Mouse (Mus musculus): ENCODE data around the gene Mkks.
"Not testable (repeated sequence)": the region's sequence is repeated elsewhere in the genome, so short reads cannot be mapped to it uniquely, and the experiment has no call there.

The Mkks gene

DNA sequence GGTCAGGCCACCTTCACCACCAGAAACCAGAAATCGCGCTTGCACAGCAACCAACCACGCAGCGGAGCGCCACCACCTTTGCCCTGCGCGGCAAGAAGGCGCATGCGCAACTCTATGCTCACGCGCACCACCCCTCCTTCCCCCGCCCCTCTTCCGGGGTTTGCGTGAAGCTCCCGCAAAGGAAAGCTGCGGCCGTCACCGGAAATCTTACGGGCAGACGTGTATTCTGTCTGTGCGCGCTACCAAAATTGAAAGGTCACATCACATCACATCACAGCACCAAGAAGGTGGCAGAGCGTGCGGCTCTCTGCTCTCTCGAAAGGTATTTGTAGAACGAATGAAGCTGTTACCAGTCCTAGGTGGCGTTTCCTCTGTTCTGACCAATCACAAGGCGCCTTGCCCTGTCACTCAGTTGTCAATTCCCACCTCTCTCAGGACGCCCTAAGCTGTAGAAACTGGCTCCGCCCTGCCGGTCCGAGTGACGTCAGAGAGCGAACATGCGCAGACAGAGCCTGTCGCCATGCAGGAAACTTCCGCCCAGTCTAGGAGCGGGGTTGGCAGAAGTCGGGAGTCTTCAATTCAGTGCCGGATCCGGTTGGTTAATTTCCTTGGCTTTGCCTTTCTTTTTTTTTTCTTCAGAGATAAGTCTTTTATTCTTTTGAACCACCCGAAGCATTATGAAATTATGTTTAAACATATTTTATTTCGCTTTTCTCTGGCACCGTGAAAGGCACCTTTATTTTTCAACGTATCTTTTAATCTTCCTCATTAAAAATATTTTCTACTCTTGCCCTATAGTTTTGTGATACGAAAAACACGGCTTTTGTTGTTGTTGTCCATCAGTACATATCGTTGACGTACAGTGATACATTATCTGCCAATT, at the start of gene Mkks, which contains the start of the genes Slx4ip and AL731706.1:
Gene Mkks (minus strand): TSS at position 322 of the 883 bp plus-strand sequence.
Gene Slx4ip (plus strand): TSS at position 151 of the 883 bp plus-strand sequence.
Gene AL731706.1 (minus strand): TSS at position 322 of the 883 bp plus-strand sequence.
- DNase-seq (ENCODE audit: low spot score in 2 of 2), result peak; percentile 99

DNA sequence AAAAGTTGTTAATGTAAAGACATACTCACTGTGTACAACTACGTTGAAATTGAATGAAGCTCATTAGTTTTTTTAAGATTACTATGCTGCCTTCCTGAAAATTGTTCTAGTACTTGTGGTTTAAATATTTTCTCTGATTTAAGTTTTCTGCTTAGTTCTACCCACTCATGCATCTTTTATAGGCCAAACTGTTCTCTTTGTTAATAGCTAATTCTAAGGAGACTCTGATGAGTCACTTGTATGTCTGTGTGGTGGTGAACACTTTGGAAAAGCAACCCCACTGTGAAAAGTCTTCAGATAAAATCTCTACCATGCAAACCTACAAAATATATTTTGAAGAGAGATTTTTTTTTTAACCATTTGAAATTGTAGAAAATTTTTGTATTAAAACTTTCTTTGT, 47.1 kb upstream of the Mkks start:
- no peak for DNase-seq (ENCODE audit: low spot score in 2 of 2)

DNA sequence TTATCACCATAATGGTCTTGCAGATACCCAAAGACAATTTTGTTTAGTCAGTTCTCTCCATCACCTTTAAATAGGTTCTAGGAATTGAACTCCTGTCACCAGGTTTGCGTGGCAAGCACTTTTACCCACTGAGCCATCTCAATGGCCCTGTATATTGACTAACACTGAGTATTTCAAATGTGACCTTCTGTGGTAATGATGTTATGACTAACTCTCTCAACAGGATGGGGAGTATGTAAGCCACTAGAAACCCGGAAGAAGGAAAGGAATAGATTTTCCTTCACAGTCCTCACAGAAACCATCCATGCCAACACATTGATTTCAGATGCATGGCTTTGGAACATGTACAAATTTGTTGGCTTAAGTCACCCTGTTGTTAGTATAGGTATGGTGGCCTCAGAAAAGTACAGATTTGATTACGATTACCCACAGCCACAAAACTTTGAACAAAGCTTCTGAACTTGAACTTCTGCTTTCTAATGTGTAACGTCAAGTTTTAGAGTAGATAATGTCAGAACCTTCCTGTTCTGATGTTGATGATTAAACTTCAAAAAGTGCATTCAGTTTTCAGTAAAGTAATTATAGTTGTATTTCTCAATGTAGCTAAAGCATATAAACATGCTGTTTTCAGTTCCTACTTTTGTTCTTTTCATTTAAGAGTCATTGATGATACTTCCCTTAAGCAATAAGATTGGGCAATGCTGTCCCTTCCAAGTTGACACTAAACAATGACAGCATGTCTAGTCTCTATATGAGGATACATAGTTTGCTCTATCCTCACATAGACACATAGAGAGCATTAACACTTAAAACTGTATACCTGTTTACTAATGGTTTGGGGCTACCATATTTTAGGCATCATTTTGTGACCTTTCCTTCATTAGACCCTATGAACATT, 45.5 kb upstream of the Mkks start:
- no peak for DNase-seq (ENCODE audit: low spot score in 2 of 2)

DNA sequence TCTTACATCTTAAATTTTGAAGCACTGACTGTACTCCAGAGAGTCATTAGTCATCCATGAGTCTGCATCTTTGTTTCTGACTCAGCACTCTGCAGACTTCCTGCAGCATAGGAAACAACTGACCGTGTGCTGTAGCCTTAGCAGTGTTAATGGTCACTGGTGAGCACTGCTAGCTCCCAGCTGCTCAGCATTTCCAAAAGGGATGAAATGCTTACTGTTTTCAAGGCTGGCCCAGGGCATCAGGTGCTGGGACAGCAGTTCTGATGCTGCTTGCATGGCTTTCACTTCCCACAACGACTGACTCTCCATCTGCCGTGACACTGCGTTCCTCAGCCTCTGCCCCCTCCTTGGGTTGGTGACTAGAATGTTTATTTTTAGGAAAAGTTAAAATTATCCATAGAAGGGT, 29.8 kb upstream of the Mkks start:
- peak in 1 of 2 experiments; percentile 16 for DNase-seq (ENCODE audit: low spot score in 2 of 2)

DNA sequence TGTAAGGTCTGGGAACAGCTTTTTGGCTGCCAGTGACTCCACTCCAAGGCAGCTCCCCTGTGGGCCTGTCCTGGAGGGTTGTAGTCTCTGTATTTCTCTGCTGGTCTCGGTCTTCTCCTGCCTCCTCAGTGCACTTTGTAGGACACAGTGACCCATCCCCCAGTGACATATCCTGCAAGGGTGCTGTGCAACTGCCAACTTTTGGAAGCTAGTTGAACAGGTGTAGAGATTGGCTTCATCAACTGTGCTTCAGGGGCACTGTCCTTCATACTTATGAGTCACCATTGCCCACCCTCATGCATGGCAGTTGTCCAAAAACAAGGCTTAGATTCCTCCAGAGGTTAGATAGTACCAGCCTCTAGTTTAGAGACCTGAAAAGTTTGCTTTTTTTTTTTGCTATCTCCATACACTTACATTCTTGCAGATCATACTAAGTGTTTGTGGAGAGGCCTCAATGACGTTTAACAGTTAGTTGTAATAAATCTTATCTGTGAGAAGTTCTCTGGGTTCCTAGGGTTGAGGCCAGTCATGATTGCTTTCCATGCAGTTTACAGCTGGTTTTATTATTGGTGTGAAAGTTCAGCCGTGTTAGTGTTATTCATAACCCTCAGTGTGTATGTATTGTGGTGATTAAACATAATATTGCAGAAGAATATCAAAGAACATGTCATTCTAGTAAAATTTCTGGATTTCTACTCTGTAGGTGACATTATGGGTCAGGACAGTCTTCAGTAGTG, 29.2 kb upstream of the Mkks start:
- DNase-seq (ENCODE audit: low spot score in 2 of 2), result no peak

DNA sequence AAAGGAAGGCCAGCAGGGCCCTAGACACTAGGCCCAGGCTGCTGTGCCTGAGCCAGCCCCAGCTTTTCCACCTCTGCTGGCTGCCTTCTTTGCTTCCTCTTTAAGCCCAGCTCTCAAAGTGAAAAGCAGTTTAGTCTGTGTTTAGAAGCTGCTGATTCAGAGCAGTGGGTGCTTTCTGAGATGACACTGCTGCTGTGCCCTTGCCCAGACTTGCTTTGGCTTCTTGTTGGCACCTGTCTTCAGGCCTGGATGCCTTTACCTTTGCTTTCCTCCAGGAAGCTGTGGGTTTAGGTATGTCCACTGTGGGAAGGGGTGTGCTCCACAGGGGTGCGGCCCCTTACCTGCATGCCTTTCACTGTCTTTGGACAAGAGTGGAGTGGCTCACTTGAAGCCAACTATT, 28.2 kb upstream of the Mkks start:
- no peak for DNase-seq (ENCODE audit: low spot score in 2 of 2)

DNA sequence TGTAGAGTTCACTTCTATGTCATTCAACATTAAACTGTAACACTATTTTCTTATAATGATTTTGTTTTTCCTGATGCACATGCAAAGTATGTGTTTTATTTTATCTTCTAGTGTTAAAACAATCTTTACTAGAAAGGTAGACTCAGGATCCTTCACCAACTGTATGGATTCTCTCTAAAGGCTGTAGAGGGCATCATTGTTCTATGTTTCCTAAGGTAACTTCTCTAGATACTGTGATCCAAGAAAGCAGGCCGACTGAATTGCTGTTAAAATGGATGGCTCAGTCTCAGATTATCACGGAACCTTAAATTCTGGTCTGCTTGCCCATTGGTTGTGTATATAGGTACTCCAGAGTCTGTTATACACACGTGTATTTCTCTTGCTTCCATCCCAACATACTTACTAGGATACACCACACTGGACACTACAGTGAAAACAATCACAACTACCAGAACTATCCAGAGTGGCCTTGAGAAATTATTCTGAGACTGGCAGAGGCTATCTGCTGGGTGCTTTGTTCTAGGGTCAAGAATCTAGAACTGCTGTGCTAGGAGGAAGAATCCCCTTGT, 23.2 kb upstream of the Mkks start:
- DNase-seq (ENCODE audit: low spot score in 2 of 2), result no peak

DNA sequence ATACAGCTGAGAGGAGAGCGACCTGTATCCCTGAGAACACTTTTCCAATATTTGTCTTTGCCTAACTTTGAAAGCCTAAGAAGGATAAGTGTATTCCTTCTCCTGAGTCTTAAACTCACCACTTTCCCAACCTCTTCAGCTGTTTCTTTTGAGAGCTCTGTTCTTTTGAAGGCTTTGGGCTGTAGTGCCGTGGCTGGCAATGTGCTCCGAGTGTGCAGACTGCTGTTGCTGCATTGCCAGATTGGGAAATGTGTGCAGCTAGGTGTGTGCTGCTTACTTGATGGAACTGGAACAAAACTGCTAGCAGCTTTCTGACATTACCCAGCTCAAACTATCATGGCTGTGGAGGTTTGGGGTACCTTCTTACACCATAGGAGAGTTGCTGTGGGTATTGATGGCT, 21.8 kb upstream of the Mkks start:
- DNase-seq (ENCODE audit: low spot score in 2 of 2), result no peak

DNA sequence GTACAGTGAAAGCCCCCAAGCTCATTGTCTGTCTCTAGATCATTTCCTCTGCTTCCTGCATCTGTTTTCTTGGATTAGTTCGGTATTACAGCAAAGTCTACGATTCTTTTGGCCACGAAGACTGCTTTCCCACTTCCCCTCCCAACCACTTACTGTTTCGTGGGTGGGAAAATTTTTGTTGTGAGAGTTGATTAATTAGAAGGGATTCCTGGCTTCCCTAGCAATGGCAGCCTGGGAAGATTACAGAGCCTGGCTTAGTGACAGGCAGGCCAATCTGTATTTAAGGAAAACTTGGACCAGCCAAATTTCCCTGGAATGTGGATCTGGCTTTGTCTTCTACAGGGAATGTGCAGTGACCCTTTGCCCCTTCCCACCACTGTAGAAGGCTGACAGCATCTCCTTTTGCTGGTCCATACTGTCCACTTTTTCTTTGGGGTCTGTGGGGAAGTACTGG, 20.8 kb upstream of the Mkks start:
- DNase-seq (ENCODE audit: low spot score in 2 of 2), result no peak

DNA sequence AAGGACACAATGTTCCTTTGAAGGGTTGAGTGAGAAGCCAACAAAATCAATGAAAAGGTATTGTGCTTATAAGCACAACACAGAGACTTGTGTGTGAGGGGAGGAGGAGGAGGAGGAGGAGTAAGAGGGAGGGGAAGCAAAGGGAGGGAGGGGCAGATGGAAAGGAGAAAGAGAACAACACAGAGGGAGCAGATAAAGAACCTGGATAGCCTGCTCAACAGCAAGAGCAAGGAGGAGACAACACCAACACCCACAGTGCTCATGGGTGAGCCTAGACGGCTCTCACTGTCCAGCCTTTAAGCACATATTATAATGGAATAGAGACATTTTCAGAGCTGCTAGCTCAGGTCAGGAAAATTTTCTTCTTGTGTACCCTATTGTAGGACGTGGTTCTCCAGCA, 18.1 kb upstream of the Mkks start:
- DNase-seq (ENCODE audit: low spot score in 2 of 2), result no peak

DNA sequence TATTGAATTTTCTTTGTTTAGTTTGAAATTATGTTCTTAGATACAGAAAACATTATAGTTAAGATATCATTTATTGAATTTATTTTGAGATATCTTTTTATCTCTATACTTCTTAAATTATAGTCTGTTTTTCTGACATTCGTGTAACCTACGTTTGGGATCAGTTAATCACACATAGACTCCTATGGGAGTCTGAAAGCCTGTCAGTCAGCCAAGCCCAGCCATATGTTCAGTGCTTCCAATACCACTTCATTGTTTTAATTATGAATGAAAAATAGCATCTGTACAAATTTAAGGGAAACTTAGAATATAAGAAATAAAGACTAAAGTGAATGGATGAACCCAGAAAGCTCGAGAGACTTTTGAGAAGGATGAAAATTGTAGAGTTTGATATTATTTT, 17.4 kb upstream of the Mkks start:
- DNase-seq (ENCODE audit: low spot score in 2 of 2), result no peak

DNA sequence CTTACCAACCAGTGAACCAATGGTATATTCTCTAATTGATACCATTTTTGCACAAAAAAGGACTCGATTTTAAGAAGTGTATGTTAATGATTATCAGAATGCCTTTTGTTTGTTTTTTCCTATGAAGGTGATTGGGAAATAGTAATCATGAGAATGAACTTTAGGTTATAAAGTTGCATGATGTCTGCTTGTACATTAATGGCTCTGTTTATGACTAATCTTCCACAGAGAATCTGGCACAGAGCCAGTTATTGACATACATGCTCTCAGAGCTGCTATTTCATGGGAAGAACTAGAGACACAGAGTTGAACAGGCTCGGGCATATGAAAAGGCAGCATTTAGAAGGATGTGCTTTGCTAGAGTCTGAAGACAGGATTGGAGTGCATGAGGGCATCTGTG, 4.9 kb upstream of the Mkks start:
- DNase-seq (ENCODE audit: low spot score in 2 of 2), result no peak

DNA sequence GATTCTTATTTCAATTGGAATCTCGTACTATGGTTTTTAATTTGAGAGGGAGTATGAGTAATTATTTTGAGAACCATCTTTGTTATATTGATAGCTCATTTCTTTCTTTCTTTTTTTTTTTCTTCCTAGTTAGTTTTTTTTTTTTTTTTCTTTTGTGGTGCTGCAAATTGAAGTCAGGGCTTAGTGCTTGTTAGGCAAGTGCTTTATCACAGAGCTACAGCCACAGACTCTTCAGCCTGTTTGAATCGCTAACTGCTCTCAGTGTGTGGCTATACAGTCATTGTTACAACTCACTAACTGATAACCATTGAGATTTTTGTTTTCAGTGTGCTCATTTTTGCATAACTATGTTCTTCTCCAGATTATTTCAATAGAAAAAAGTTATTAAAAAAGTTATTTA, 3.3 kb upstream of the Mkks start:
- DNase-seq (ENCODE audit: low spot score in 2 of 2), result no peak

DNA sequence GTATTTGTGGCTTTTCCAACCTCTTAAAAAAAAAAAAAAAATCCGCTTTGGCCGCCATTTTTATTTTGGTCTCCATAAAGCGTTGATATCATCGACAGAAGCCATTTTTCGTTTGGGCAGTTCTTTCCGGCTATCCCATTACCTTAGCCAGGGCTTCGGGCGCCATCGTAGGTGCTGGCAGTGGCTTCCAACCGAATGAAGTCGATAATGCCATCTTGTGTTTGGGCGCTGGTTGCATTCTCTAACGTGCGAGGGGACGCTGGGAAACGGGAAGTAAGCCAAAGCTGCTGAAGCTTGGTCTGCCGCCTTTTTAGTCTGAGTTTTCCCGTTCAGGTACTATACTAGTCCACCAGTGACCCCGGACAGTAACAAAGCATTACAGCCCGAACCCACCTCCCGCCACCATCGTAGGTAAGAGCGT, 772 bp upstream of the Mkks start:
- peak; percentile 92 to 97 for DNase-seq (ENCODE audit: low spot score in 2 of 2)

DNA sequence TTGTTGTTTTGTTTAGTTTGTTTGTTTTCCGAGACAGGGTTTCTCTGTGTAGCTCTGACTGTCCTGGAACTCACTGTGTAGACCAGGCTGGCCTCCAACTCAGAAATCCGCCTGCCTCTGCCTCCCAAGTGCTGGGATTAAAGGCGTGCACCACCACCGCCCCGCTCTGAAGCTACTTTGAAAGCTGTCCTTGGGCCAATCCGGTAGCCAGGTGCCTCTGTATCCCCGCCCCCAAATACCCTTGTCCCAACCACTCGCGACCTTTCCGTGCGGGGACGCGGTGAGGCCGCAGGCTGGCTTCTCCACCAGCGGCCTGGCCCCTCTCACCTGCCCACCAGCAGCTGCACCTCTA, 497 bp downstream of the Mkks start:
- DNase-seq (ENCODE audit: low spot score in 2 of 2), result not testable (repeated sequence)

DNA sequence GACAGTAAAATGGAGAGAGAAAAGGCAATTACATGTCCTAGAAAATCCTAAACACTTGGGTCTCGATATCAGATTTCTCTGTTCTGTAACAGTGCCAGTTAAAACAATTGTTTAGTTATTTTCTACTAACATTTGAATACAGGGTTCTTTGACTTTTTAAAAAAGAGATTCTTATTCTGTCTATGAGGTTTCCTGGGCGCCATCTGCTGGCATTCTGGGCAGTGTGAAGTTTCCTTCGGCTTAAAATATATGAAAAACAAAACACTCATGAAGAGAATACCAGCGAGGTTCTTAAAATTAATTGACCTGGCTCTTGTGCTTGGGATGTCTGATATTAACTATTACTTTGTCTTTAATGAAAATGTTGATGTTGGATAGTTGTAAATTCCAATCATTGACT, 4.3 kb downstream of the Mkks start:
- DNase-seq (ENCODE audit: low spot score in 2 of 2), result peak in 1 of 2 experiments; percentile 42

DNA sequence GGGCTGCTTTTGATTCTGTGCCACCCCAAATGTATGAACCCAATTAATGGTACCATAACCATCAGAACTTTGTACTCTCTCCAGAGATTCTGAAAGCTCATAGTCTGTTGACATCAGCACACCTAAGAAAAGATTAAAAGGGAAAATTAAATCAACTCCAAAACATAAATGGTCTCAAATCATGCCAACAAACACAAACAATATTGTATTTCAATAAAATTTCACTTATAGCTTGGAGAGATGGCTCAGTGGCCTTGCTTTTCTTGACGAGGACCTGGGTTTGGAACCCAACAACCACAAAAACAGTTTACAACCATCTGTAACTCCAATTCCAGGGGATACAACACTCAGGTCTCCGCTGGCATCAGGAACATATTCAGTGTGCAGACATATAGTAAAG, 5.6 kb downstream of the Mkks start, which contains the start of gene AL731706.2:
Gene AL731706.2 (minus strand): TSS at position 101 of the 400 bp plus-strand sequence.
- DNase-seq (ENCODE audit: low spot score in 2 of 2), result no peak

DNA sequence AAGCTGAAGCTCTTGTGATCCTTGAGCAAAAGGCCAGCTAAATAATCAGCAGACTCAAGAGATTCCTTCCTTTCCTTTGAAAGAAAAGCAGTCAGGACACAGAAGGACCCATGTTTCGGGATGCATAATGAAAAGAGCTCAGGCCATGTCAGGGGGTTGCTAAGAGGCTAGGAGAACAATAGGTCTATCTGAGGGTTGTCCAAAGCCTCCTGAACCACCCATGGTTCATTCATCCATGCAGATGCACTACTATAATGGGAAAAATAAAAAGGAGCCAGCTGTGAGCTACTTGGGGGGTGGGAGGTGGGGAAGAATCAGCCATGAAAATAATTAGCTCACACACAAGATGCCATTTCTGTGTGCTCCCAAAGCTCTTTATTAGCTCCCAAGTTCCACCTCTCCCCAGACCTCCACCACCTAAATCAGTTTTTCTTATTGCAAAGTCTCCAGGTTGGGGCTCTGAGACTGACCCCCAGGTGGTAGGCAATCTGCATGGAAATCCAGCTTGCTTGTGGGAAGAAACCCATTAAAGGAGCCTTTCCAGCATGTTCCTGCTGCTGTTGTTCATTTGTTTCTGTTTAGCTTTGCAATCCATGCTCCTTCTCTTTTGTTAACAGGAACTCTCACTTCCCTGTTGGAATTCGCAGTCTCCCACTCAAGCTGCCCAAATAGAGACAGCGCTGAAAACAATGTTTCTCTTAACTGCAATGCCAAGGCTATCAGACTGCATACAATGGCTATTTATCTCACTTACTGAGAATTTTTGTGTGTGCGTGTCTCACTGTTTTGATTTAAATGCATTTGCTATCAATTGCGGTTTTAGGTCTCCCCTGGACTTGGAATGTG, 36.4 kb downstream of the Mkks start:
- no peak for DNase-seq (ENCODE audit: low spot score in 2 of 2)

DNA sequence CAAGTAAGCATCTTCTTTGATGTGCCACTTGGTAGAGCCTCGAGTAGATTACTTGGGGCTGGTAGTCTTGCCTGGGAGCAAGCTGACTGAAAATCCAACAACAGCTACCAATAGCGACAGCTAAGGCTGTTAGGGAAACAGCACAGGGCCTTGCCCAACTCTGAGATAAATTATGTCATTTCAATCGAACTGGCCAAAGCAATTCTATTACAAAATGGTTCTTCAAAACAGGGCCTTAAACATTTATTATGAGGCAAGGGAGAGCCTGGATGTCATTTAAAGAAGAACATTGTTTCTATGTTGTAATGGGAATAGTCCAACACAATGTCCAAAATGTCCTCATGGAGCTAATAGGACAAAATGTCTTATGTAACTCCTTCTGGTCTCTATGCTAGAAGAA, 40.8 kb downstream of the Mkks start:
- no peak for DNase-seq (ENCODE audit: low spot score in 2 of 2)

DNA sequence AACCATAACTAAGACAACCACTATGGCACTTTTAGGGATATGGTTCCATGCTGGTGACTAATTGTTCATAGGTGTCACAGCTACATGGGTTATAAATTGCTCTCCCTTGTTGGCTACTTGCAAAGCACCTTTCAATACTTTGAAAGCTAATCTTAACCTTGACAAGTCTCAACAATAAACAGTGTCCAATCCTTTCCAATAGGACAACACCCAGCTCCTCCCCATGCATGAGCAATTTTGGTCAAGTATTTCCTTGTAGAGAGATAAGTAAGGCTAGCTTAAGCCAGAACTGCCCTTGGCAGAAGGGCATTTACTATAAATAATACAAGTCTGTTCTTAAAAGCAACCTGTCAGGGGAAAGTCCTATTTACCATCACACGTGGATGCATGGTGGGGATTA, 53.2 kb downstream of the Mkks start:
- DNase-seq (ENCODE audit: low spot score in 2 of 2), result no peak
